Mouse (Mus musculus) adrenal gland, postnatal 4 days (tissue): Measurements from ENCODE around the gene Mt3. TPM values are rescaled to one million over a fixed set of nuclear protein-coding genes. Genes with fewer than 3 reads are reported as not detected.
"Not testable (repeated sequence)": the region's sequence is repeated elsewhere in the genome, so short reads cannot be mapped to it uniquely, and the experiment has no call there.

Experiments used
- DNase-seq, 2 experiments: peaks; one replicate each; pipeline ENCODE4 v3.0.0; 2021 to 2022; ENCODE audit warnings: low spot score in 2 of 2, mixed read lengths in 2 of 2
- long read RNA-seq, 2 experiments: library from polyadenylated mRNA; stranded (forward); transcript quantifications; one replicate each; pipeline ENCODE4 v2.0.0; 2021
- total RNA-seq, 2 experiments: library from RNA; stranded (reverse); gene quantifications; 2 replicates each; pipeline ENCODE4 v1.2.3; 2021

Mt3 gene
- total RNA-seq: 1 to 10 TPM; 6.5 to 6.9 TPM
- long read RNA-seq, experiment 1, partial matches to known transcripts: 0 of 2 reads
- long read RNA-seq, experiment 1, other reads (novel, unspliced or antisense): 0 of 2 reads
- long read RNA-seq, experiment 2, partial matches to known transcripts: 0 of 3 reads
- long read RNA-seq, experiment 2, other reads (novel, unspliced or antisense): 0 of 3 reads

DNA sequence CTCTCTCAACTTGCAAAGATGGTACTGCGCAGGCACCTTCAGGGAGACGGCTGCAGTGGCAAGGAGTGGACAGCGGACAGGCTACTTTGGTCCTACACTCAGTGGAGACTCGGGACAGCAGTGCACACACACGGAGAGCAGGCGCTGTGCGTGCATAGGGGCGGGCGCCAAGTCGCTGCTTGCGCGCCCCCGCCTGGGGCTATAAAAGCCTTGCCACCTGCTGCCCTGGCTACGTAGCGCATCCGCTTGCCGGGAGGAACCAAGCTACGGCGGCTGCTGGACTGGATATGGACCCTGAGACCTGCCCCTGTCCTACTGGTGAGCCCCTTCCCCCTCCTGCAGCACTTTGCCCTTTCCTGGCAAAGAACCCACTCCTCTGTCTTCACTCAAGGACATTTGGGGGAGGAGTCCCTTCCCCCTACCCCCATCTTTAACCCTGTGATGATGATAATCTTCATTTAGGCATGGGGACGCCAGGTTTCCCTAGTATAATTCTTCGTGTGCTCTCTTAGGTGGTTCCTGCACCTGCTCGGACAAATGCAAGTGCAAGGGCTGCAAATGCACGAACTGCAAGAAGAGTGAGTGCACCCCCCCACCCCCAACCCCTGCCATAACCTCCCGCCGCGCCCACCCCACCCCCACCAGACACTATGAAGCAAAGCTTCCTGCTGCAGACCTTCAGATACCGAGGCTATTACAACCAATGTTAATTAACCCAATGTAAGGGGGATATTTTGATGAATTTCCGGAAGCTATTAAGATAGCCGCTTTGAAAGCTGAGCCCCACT is at the start of gene Mt3:
Mt3 (plus strand) TSS at position 95 of the 788 bp plus-strand sequence.
- no peak for DNase-seq

- DNase-seq: peak in 1 of 2 experiments; percentile 9
These were observed 48.3 kb upstream of the Mt3 start for GRCm38 (mm10) chr8:94104146-94104545.

- DNase-seq: no peak
These were observed 44.5 kb upstream of the Mt3 start for GRCm38 (mm10) chr8:94107871-94108270.

GRCm38 (mm10) chr8:94109396-94109795 is 43.0 kb upstream of the Mt3 start:
- DNase-seq: no peak

DNA sequence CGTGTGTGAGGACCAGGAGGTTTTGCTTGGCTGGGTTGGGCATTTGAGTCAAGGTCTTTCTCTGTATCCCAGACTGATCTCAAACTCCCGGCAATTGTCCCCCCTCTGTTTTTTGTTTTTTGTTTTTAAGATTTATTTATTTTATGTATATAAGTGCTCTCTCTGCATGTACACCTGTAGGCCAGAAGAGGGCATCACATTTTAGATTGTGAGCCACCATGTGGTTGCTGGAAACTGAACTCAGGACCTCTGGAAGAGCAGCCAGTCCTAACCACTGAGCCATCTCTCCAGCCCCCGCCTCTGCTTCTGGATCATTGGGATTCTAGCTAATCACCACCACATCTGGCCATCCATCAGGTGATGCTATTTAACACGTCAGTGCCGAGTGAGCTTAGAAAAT is 42.6 kb upstream of the Mt3 start:
- no peak for DNase-seq

DNA sequence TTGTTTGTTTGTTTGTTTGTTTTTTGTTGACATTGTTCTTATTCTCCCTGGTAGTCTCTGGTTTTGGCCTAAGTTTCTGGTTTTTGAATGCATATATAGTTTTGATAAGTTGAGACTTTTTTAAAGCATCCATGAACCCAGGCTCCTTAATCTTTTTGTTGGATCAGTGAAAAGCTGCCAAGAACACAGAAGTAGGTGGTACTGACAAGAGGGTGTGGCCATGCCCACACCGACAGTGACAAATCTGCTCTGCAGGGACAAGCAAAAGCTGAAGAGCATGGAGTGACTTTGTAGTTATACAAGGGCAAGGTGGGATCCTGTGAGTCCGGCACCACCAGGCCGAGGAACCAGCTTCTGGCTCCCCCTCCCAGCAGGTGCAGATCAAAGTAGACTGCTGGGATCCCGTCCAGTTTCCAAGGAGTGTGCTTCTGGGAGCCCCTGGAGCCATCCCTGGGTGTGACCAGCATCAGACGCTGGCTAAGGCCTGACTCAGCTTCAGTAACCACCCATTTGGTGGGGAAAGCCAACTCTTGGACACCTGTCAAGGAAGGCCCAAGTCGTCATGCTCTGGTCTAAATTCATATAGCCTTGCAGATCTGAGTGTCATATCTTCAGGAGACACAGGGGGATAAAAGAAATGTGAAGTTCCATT is 41.8 kb upstream of the Mt3 start:
- DNase-seq: no peak

- no peak for DNase-seq
These were observed 39.0 kb upstream of the Mt3 start for GRCm38 (mm10) chr8:94113435-94113834.

DNA sequence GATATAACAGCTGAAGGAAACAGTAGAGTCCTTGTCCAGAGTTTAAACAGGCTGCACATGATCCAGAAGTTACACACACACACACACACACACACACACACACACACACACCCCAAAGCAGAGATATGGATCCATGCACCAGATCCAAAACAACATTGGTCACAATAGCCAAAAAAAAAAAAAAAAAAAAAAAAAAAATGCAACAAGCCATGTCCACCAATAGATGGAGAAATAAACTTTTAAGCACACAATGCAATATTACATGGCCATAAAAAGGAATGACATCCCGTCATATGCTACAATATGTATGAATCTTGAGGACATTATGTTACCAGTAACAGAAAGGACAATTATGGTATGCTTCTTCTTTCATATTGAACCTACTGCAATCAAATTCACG is 38.4 kb upstream of the Mt3 start:
- DNase-seq: no peak

DNA sequence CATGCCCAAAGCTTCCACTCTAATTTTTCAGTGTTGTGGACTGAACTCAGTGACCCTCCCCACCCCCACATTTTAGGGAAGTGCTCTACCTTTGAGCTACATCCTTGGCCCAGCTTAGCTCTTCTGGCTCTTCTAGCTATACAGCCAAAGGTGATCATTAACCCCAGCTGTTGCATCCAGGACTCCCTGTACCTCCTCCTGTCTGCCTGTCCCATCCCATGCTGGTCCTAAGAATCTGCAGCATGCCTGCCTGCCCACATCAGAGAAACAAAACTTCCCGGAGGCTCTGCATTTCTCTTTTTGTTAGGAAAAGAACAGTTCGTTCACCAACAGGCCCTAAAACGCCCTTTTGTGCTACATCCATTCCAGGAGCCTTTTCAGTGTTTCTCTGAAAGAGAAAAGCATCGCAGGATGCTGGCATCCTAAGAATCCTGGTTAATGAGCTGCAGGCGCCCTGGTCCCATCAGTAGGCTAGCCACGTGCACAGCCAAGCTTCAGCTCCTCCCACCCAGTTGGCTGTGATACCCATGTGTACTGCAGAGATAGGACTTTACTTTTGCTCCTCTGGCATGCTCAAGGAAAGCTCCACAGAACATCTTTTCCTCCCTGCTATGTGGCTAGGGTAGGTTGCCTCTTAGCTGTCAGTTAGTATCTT is 33.5 kb upstream of the Mt3 start:
- DNase-seq: no peak

GRCm38 (mm10) chr8:94121625-94122024 is 30.8 kb upstream of the Mt3 start:
- DNase-seq: no peak

DNA sequence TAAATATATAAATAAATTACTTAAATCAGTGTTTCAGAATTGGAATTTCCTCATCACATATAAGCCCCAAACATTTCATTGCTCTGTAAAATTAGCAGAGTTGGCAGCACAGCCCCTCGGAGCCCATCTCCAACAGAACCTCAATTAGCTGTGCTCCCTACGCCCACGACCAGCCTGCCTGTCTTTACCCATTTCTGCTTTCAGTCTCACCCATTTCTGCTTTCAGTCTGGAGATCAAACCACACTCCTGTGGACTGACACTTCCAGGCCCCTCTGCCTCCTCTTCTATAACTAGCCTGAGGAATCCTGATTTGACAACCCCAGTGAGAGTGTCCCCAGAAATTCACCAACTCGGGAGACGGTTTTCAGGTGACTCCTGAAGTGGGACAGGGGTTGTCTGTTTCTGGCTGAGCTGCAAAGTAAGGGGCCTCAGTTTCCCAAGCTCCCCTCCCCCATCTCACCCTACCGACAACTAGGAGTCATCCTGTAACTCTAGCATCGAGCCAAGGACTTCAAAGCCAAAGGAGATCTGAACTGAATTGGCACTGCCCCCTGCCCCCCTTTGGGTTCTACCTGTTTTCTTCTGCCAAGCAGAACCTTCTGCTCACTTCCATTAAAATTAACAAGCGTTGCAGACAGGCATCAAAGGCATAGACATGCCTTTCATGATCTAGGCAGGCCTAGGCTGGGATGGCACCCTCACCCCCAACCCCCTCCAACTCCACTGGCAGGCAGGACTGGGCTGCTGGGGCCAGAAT is 29.5 kb upstream of the Mt3 start:
- DNase-seq: no peak

DNA sequence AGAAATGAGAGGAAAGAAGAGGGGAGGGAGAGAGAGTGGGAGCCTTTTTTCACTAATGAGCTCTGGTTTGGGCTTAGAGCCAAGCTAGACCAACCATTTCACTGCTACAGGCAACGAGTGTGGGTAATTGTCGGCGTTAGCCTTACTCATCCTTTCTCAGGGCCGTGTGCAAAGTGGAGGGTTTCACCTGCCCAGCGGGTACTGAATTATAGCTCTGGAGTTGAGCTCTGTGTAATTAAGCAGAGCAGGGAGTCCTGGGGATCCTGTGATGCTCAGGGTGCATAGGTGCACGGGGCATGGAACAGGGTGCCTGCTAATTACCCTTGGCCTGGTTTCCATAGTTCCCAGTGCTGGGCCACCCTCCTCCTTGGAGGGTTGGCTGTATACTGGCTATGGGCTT is 24.7 kb upstream of the Mt3 start:
- DNase-seq: no peak

DNA sequence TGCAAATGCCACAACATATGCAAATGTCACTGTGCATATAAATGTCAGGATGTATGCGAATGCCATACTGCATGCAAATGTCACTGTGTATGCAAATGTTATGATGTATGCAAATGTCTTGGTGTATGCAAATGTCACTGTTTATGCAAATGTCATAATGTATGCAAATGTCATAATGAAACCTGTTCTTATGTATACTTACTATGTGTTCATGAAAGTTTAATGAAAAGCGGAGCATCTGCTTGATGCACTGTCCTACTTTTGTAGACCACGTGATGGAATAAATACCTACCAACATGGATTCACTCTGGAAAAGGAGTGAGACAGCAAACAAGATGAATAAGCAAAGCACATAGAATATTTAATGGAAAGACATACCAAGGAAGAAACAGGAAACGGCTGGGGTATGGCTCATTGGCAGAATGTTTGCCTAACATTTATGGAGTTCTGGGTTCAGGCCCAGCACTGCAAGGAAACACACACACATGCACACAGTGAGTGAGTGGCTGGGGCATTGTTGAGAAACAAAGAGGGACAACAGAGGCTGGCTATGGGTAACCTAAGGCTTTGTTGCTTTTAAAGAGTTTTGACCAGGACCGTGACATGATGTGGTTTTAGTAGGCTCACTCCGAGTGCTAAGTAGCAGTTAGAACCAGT is 23.1 kb upstream of the Mt3 start:
- no peak for DNase-seq

GRCm38 (mm10) chr8:94130126-94130525 is 22.3 kb upstream of the Mt3 start:
- DNase-seq: no peak

GRCm38 (mm10) chr8:94132096-94132495 is 20.3 kb upstream of the Mt3 start:
- DNase-seq: no peak

GRCm38 (mm10) chr8:94134601-94135000 is 17.8 kb upstream of the Mt3 start:
- DNase-seq: not testable (repeated sequence)

DNA sequence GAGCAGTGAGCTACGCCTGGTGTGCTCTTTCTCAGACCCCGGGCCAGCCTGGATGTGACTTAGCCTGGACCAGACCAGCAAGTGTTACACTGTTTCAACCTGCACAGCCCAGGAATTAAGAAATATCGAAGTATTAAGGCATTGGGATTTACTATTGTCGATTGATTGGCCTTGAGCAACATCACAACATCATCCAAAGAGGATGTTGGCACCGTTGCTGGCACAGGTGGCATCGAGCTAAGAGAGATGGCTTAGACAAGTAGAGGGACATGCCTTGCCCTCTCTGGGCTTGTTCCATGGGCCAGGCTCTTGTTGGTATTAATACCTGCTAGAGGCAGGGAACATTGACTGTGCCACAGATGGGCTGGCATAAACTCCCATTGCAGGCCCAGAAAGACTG is 16.9 kb upstream of the Mt3 start:
- no peak for DNase-seq

GRCm38 (mm10) chr8:94136192-94136591 is 16.2 kb upstream of the Mt3 start:
- DNase-seq: no peak

- no peak for DNase-seq
These were observed 15.5 kb upstream of the Mt3 start, which contains the start of gene Mt4 for GRCm38 (mm10) chr8:94136933-94137332. TSS of gene Mt4 (plus strand) at chr8:94137197.

DNA sequence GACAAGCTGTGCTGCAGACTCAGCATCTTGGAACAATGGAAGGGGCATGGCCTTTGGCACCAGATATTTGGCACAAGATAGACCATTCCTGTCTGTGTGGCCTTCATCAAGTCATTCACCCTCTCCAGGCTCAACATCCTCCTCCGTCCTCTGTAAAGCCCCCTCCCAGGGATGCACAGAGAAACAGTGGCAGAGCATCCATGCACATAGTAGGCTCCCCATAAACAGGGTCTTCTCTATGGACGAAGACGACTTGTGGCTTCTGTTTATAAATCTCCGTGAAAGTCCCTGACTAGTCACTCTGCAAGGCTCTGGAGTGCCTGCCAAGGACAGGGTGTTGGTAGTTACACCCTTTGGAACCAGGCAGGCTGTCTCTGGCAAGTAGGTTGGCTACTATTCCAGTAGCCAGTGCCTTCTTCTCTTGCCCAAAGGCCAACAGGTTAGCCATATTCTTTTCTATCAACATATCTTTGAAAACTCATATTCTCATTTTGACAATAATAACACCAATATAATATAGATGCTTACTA is 12.1 kb upstream of the Mt3 start:
- DNase-seq: no peak
